Mouse (Mus musculus) gastrocnemius, postnatal 25 days (tissue): ENCODE measurements around the gene 1190005I06Rik. TPM values are rescaled to one million over a fixed set of nuclear protein-coding genes. Genes with fewer than 3 reads are reported as not detected.

ENCODE experiments used
- DNase-seq: peaks from one replicate; pipeline ENCODE4 v3.0.0; 2022
- total RNA-seq, 2 experiments: library from RNA; stranded (reverse); gene quantifications; 1 replicate in 1 of 2; 2 replicates in 1 of 2; pipeline ENCODE4 v1.2.3; 2021

Gene 1190005I06Rik
- total RNA-seq, 2 experiments from 2014 or later, result 0.67 to 0.70 TPM

GRCm38 (mm10) chr8:120577821-120578220, 69.6 kb downstream of the 1190005I06Rik start:
- DNase-seq, result no peak

DNA sequence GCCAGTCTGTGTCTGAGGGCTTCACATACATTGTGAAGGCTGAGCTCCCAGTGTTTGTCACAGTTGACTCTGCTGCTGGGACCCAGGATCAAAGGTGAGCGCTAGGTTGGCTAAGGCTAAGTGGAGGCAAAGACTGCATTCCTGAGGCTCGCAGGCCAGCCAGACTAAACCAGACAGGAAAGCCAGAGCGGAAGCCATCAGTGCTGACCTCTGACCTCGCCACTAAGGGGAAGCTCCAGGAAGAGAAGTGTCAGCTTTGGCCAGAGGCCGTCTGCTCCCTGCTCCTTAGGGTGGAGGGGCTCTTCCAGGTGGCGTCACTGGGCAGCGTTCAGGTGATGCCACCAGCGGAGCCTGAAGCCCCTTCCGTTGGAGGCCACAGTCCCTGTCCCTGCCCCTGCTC, 71.6 kb downstream of the 1190005I06Rik start:
- DNase-seq, result no peak

DNA sequence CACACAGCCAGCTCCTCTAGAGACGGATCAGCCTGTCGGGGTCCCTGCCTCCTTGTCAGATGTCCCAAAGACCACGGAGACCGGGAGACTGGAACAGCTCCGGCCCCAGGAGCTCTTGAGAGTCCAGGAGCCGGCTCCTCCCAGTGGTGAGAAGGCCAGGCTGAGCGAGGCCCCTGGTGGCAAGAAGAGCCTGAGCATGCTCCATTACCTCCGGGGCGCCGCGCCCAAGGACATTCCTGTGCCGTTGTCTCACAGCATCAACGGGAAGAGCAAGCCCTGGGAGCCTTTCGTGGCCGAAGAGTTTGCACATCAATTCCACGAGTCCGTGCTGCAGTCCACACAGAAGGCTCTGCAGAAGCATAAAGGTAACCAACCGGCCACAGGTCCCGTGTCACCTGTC, 72.5 kb downstream of the 1190005I06Rik start:
- DNase-seq, result no peak

GRCm38 (mm10) chr8:120573866-120574265, 73.6 kb downstream of the 1190005I06Rik start:
- DNase-seq, result no peak

DNA sequence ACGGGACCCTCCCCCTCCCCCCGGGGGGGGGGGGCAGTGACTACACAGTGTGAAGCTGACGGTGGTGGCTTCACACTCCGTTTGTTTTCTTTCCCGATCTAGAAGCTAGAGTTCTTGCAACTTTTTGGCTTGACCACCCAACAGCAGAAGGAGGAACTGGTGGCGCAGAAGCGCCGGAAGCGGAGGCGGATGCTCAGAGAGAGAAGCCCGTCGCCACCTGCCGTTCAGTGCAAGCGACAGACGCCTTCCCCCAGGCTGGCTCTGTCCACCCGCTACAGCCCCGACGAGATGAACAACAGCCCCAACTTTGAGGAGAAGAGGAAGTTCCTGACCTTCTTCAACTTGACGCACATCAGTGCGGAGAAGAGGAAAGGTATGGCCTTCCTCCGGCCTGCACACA, 74.9 kb downstream of the 1190005I06Rik start:
- DNase-seq, result no peak

GRCm38 (mm10) chr8:120571561-120571960, 75.9 kb downstream of the 1190005I06Rik start:
- DNase-seq, result no peak

GRCm38 (mm10) chr8:120569939-120570715, 77.3 kb downstream of the 1190005I06Rik start:
- peak; percentile 71 for DNase-seq

DNA sequence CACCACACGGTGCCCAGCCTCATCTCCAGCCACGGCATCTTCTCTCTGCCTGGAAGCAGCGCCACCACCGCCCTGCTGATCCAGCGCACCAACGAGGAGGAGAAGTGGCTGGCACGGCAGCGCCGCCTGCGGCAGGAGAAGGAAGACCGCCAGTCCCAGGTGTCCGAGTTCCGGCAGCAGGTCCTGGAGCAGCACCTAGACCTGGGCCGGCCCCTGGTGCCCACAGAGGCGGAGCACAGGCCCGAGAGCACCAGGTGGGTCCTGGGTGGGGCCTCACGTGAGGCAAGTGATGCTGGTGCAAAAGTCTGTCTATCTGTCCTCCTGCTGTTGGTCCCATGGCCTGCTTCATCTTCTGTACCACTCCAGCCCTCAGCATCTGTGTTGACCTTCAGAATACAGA, 78.3 kb downstream of the 1190005I06Rik start:
- DNase-seq, result no peak

DNA sequence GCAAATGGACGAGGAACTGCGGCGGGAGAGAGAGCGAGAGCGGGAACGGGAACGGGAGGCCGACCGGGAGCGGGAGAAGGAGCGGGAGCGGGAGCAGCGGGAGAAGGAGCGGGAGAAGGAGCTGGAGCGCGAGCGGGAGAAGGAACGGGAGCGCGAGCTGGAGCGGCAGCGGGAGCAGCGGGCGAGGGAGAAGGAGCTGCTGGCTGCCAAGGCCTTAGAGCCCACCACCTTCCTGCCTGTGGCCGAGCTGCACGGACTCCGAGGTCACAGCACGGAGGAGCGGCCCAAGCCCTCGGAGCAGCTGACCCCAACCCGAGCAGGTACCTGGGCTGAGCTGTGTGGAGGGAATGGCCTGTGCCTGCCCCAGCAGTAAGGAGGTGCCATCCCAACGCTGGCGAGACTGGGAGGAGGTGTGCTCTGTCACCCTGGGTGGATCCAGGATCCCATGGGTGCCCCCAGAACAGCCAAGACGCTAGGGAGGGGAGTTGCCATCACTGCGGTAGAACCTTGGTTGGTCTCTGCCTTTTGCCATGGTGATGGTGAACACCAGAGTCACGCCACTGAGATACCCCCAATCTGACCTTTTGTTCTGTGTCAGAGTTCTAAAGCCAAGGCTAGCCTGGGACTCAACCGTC, 79.2 kb downstream of the 1190005I06Rik start:
- DNase-seq, result no peak

- no peak for DNase-seq
Observed at GRCm38 (mm10) chr8:120567731-120568130, 79.7 kb downstream of the 1190005I06Rik start.

GRCm38 (mm10) chr8:120566681-120567080, 80.8 kb downstream of the 1190005I06Rik start:
- no peak for DNase-seq

- DNase-seq, result no peak
Observed at GRCm38 (mm10) chr8:120565151-120565711, 82.2 kb downstream of the 1190005I06Rik start.

DNA sequence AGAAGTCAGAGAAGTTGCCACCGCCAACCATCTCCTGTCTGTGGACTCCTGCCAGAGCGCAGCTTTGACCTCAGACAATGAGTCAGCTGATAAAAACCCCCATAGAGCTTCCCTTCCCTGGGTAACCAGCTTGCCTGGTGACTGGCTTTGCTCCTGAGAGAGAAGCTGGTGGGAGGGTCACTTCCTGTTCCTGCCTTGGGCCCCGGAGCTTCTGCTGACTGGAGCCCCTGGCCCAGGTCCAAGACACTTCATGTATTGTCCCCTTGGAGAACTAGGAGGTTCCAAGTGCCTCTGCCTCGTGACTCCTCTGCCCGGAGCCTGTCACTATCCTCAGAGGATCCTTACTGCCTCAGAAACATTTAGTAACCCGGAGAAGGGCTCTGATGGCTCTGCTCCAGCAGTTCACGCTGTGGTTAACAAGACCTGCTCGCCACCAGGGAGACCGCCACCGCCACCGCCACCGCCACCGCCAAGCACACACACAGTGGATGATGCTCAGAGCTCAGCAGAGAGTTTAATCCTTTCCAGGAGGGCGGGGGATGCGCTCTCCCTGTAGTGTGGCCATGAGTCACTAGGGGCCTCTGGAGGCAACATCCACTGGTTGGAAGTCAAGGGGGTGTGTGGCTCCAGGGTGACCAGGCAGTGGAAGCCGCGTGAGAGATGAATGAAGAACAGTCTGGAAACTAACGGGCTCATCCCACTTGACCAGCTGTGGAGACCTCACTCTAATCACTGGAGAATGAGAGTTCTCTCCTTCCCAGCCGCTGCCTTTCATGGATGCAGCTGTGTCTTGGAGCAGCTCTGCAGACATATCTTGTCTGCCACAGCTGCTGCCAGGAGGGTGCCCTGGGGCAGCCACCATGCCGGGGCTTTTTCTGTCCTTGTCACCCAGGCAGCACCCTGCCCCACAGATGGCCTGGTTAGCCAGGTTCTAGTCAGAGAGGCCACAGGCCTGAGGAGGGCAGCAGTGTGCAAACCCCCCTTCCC, 83.3 kb downstream of the 1190005I06Rik start:
- DNase-seq, result peak; percentile 83

GRCm38 (mm10) chr8:120563348-120563724, 84.1 kb downstream of the 1190005I06Rik start:
- DNase-seq, result no peak

DNA sequence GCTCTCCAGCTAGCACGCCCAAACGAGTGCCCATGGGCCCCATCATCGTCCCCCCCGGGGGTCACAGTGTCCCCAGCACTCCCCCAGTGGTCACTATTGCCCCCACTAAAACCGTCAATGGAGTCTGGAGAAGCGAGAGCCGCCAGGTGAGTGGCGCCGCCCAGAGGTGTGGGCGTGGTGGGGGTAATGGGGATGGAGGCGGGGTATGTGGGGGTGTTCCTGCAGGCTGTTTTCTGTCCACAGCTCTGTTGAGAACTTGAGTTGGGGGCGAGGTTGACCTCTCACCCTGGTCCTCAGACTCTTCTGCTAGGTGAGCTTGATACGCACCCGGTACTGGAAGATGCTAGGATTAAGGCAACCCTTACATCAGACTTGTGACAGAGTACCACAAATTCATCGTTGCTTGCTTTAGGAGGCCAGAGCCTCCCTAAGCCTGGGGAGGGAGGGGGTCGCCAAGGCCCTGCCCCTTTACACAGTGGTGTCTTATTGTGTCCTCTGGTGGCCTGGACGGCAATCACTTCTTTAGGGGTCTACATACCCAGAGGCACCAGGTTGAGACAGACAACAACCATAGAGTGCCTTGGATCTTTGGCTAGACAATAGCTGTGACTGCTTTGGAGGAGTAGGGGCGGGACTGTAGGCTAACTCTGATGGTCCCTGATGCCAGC, 84.6 kb downstream of the 1190005I06Rik start:
- DNase-seq, result no peak

DNA sequence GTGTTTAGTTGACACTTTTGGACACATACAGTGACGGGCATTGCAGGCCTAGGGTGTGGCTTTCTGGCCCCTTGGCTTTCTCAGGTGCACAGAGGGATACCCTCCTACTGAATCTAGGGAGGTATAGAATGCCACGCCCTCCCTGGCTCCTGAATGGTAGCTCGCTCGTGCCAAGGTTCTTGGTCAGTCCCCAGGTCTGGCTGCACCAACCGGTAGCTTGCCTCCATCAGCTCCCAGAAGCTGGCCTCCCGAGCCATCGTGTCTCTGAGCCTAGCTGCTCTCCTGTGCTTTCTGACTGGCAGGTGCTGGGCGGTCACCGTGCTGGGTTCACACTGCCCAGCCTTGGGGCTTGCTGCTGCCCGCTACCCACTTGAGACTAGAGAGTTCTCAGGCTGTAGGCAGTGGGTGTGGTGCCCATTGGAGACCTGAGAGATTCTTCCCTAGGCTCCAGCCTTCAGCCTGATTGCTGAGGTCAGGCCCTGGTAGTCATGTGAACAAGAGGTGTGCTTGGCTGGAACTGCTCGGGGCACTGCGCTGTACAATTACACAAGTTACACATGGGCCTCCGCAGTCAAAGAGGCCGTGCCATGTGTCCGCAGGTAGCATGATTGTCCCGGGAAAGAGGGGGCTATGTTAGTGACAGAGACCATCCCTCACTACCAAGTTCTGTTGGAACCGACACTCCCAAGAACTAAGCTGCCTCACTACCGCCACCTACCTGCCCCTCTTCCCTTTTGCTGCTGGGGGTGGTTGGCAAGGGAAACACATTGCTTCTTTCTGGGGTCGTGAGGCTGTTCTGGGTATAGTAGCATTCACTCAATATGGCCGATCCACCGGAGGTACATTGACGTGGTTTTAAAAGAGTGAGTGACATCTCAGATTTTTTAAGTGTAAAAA, 85.6 kb downstream of the 1190005I06Rik start:
- DNase-seq, result no peak

GRCm38 (mm10) chr8:120560535-120560934, 86.9 kb downstream of the 1190005I06Rik start:
- DNase-seq, result no peak

DNA sequence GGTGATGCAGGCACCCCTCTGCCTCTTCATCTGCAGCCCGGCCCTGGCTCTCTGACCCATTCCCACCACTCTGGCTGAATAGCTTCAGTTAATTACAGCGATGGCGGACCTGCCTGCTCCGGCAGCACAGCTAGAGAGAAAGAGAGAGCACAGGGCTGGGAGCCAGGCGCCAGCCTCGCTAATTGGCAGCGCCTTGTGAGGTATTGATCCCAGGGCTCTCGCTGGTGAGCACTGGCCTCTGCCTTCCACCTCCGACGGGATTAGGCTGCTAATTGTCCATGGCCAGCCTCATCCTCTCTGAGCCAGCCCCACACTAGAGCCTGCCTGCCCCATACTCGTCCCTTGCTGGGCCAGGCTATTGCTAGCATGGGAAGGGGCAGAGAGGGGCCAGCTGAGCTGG, 87.8 kb downstream of the 1190005I06Rik start:
- no peak for DNase-seq
